Mouse (Mus musculus): ENCODE results near the gene Platr17. TPM values are rescaled to one million over a fixed set of nuclear protein-coding genes. Genes with fewer than 3 reads are reported as not detected.

Platr17 gene
- polyA plus RNA-seq, 1 experiment from 2014 or later: 0.55 TPM

DNA sequence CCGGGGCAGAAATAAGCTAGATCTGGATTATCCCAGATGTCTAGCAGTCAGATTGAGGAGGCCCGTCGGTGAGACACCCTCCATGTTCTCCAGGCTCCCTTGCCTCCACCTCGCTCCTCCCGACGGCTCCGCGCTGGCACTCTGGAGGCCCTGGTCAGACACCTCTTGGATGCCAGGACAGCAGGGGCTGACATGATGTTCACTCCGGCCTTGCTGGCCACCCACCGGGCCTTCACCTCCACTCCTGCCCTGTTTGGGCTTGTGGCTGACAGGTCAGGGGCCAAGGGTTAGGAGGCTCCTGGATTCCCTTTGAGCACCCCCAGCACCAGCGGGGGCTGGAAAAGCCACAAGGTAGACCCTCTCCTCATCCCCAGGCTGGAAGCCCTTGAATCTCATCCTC is 27.0 kb downstream of the Platr17 start:
- TF ChIP-seq EP300 (IDR thresholded peaks at IDR 0.05): no peak
- no peak for TF ChIP-seq CTCF (IDR thresholded peaks at IDR 0.05)
- ATAC-seq (no peak), DNase-seq (ENCODE audit: low spot score) (no peak)
- Histone ChIP-seq H3K27ac (ENCODE audit: low read length) (no peak overlapping the region), H3K9me3 (ENCODE audit: low read length) (no peaks in the 10 kb centered on the region), H3K36me3 (ENCODE audit: insufficient read depth, low read length) (peaks cover 15% of the 10 kb centered on the region), H3K9ac (replicated peaks; ENCODE audit: low read depth) (no peak overlapping the region), H3K4me1 (ENCODE audit: insufficient read depth, low read depth, low read length) (0 out of 2 replicates have a peak, but pooled peaks cover 5% of the 10 kb centered on the region), H3K27me3 (replicated peaks; ENCODE audit: insufficient read depth, low read length) (no peaks in the 10 kb centered on the region), H3K4me3 (ENCODE audit: low read depth, low read length) (no peak overlapping the region), H3K4me2 (replicated peaks; ENCODE audit: low read depth, low read length) (no peak overlapping the region)
- WGBS: 88% methylated on average over 11 of the region's 11 CpGs

DNA sequence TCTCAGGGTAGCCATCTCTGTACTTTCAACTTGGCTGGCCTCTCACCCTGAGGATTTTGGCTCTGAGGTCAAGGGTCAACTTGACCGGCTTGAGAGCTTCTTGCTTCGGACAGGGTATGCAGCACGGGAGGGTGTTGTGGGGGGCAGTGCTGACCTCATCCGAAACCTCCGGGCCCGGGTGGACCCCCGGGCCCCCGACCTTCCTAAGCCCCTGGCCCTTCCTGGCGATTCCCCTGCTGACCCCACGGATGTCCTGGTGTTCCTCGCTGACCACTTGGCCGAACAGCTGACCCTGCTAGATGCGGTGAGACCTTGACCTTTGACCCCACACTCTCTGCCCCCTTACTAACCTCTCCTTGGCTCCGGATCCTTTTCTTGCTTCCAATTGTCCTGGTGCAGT is 27.5 kb downstream of the Platr17 start:
- H3K4me2 ChIP-seq (replicated peaks; ENCODE audit: low read depth, low read length): no peak overlapping the region
- H3K27me3 ChIP-seq (replicated peaks; ENCODE audit: insufficient read depth, low read length): no peaks in the 10 kb centered on the region
- H3K9ac ChIP-seq (replicated peaks; ENCODE audit: low read depth): no peak overlapping the region
- TF ChIP-seq EP300 (IDR thresholded peaks at IDR 0.05) (no peak), CTCF (IDR thresholded peaks at IDR 0.05) (no peak)
- 86% methylated on average over 11 of the region's 14 CpGs for WGBS
- ATAC-seq (no peak), DNase-seq (ENCODE audit: low spot score) (no peak)
- no peak overlapping the region for H3K4me3 ChIP-seq (ENCODE audit: low read depth, low read length)
- H3K27ac ChIP-seq (ENCODE audit: low read length): no peak overlapping the region
- H3K9me3 ChIP-seq (ENCODE audit: low read length): no peaks in the 10 kb centered on the region
- H3K4me1 ChIP-seq (ENCODE audit: insufficient read depth, low read depth, low read length): 0 out of 2 replicates have a peak, but pooled peaks cover 5% of the 10 kb centered on the region
- H3K36me3 ChIP-seq (ENCODE audit: insufficient read depth, low read length): peaks cover 20% of the 10 kb centered on the region

DNA sequence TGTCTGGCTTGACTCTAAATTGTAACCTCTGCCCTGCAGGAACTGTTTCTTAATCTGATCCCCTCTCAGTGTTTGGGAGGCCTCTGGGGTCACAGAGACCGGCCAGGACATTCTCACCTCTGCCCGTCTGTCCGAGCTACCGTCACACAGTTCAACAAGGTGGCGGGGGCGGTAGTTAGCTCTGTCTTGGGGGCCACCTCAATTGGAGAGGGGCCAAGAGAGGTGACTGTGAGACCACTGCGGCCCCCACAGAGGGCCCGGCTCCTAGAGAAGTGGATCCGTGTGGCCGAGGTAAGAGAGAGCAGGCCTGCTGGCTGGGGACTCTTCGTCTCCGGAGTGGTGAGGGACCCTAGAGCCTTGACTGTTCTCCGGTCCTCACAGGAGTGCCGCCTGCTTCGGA is 28.0 kb downstream of the Platr17 start:
- DNase-seq (ENCODE audit: low spot score) (no peak), ATAC-seq (no peak)
- Histone ChIP-seq H3K4me3 (ENCODE audit: low read depth, low read length) (no peak overlapping the region), H3K4me1 (ENCODE audit: insufficient read depth, low read depth, low read length) (0 out of 2 replicates have a peak, but pooled peaks cover 5% of the 10 kb centered on the region), H3K9ac (replicated peaks; ENCODE audit: low read depth) (no peak overlapping the region), H3K9me3 (ENCODE audit: low read length) (no peaks in the 10 kb centered on the region), H3K36me3 (ENCODE audit: insufficient read depth, low read length) (peaks cover 20% of the 10 kb centered on the region), H3K27ac (ENCODE audit: low read length) (no peak overlapping the region), H3K27me3 (replicated peaks; ENCODE audit: insufficient read depth, low read length) (no peaks in the 10 kb centered on the region), H3K4me2 (replicated peaks; ENCODE audit: low read depth, low read length) (no peak overlapping the region)
- TF ChIP-seq EP300 (IDR thresholded peaks at IDR 0.05): no peak
- no peak for TF ChIP-seq CTCF (IDR thresholded peaks at IDR 0.05)
- 93% methylated on average over 15 of the region's 15 CpGs for WGBS

- H3K9me3 ChIP-seq (ENCODE audit: low read length): no peaks in the 10 kb centered on the region
- H3K36me3 ChIP-seq (ENCODE audit: insufficient read depth, low read length): peaks cover 20% of the 10 kb centered on the region
- H3K4me1 ChIP-seq (ENCODE audit: insufficient read depth, low read depth, low read length): 0 out of 2 replicates have a peak, but pooled peaks cover 5% of the 10 kb centered on the region
- no peak overlapping the region for H3K4me3 ChIP-seq (ENCODE audit: low read depth, low read length)
- no peaks in the 10 kb centered on the region for H3K27me3 ChIP-seq (replicated peaks; ENCODE audit: insufficient read depth, low read length)
- 83% methylated on average over 21 of the region's 21 CpGs for WGBS
- no peak overlapping the region for H3K9ac ChIP-seq (replicated peaks; ENCODE audit: low read depth)
- DNase-seq (ENCODE audit: low spot score): no peak
- H3K4me2 ChIP-seq (replicated peaks; ENCODE audit: low read depth, low read length): no peak overlapping the region
- ATAC-seq: no peak
- TF ChIP-seq CTCF (IDR thresholded peaks at IDR 0.05): no peak
- no peak for TF ChIP-seq EP300 (IDR thresholded peaks at IDR 0.05)
- H3K27ac ChIP-seq (ENCODE audit: low read length): no peak overlapping the region
Observed at GRCm38 (mm10) chr17:33935422-33936055, 30.6 kb downstream of the Platr17 start.

DNA sequence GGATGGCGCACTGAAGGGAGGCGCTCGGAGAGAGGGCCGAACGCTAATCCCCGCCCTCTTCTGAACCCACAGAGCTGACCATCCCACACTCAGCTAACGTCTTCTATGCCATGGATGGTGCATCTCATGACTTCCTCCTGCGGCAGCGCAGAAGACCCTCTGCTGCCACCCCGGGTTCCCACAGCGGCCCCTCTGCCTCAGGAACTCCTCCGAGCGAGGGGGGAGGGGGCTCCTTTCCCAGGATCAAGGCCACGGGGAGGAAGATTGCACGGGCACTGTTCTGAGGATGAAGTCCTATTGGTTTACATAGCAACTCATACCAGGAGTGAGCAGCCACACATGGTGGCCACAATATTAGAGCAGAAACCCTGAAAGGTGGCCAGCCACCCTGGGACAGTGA is 32.1 kb downstream of the Platr17 start:
- H3K9ac ChIP-seq (replicated peaks; ENCODE audit: low read depth): no peak overlapping the region
- no peak for TF ChIP-seq CTCF (IDR thresholded peaks at IDR 0.05)
- no peak for TF ChIP-seq EP300 (IDR thresholded peaks at IDR 0.05)
- H3K27me3 ChIP-seq (replicated peaks; ENCODE audit: insufficient read depth, low read length): no peaks in the 10 kb centered on the region
- H3K4me3 ChIP-seq (ENCODE audit: low read depth, low read length): no peak overlapping the region
- no peaks in the 10 kb centered on the region for H3K9me3 ChIP-seq (ENCODE audit: low read length)
- peaks cover 20% of the 10 kb centered on the region for H3K36me3 ChIP-seq (ENCODE audit: insufficient read depth, low read length)
- no peak for ATAC-seq
- no peak overlapping the region for H3K4me2 ChIP-seq (replicated peaks; ENCODE audit: low read depth, low read length)
- 79% methylated on average over 15 of the region's 15 CpGs for WGBS
- DNase-seq (ENCODE audit: low spot score): no peak
- H3K4me1 ChIP-seq (ENCODE audit: insufficient read depth, low read depth, low read length): peaks cover 6% of the 10 kb centered on the region; the same call in 1 of the 2 replicates
- H3K27ac ChIP-seq (ENCODE audit: low read length): no peak overlapping the region

- TF ChIP-seq EP300 (IDR thresholded peaks at IDR 0.05) (no peak), CTCF (IDR thresholded peaks at IDR 0.05) (no peak)
- DNase-seq (ENCODE audit: low spot score): no peak
- Histone ChIP-seq H3K9me3 (ENCODE audit: low read length) (no peaks in the 10 kb centered on the region), H3K36me3 (ENCODE audit: insufficient read depth, low read length) (0 out of 2 replicates have a peak, but pooled peaks cover 8% of the 10 kb centered on the region), H3K4me1 (ENCODE audit: insufficient read depth, low read depth, low read length) (peaks cover 6% of the 10 kb centered on the region; the same call in 1 of the 2 replicates), H3K4me3 (ENCODE audit: low read depth, low read length) (no peak overlapping the region), H3K27me3 (replicated peaks; ENCODE audit: insufficient read depth, low read length) (no peaks in the 10 kb centered on the region), H3K27ac (ENCODE audit: low read length) (no peak overlapping the region), H3K9ac (replicated peaks; ENCODE audit: low read depth) (no peak overlapping the region), H3K4me2 (replicated peaks; ENCODE audit: low read depth, low read length) (no peak overlapping the region)
- ATAC-seq: no peak
- 75% methylated on average over 11 of the region's 11 CpGs for WGBS
Observed at GRCm38 (mm10) chr17:33938783-33939182, 33.8 kb downstream of the Platr17 start.
